Mouse (Mus musculus) kidney, adult 9 months (tissue): ENCODE results near the gene P2rx2.
A peak's percentile ranks its signal among the peaks of the same experiment; 100 is the strongest.

Experiments
- DNase-seq: peaks from one replicate; pipeline ENCODE4 v3.0.0; 2022

Gene P2rx2

DNA sequence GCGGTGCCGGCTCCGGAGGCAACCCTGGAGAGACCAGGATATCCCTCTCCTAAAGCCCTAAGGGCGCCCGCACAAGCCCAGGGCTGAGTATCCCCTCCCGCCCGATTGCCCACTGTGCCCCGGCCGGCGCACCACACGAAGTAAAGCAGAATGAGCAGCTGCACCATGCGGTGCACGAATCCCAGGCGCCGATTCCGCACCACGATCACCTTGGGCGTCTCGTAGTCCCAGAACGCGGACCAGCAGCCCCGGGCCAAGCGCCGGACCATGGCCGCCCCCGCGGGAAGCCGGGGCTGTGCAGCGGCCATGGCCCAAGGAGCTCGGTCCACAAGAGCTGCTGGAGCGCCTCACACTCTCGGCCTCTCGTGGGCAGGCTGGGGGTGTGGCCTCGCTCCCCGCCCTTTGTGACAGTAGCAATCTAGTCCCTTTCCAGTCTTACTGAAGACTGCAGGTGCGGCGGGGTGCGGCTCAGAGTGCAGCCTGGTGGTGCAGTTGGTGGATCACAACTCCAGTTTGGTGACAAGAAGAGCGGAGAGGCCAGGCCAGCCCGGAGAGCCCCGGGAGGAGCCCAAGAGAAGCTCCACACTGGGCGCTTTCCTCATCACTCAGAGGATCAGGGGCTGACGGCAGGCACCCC is at the start of gene P2rx2:
TSS of gene P2rx2 (minus strand) at position 565 of the 637 bp plus-strand sequence.
- peak; percentile 56 for DNase-seq

DNA sequence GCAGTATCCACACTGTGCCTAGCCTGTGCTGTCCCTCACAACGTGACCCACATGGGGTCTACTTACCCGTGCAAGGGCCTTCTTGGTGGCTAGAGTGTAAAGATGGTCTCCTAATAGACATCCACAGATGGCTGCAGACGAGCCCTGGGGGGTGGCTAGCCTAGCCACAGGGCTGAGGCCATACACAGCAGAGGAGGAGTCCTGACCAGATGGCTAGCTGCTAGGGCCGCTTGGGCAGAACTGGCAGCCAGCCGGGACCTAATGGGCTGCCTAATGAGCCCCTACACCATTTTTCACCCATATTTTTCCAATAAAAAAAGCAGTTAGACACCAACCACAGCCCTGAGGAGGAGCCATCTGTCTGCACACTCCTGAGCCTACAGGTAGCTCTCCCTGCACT is 49.7 kb upstream of the P2rx2 start:
- no peak for DNase-seq

DNA sequence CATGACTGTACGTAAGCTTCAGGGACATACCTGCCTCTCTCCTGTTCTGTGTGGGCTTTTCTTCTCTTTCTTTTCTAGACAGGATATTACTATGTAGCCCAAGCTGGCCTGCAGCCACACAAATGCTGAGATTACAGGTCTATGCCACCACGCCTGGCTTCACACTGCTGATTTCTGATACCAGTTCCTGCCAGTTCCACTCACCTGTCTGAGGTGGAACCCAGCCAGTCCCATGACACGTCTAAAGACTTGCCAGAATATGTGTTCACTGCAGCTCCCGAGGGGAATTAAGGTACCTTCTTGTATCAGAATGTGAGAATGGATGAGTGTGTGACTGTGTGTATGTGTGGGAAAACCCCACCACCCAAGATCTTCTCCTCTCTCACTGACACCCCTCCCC is 47.6 kb upstream of the P2rx2 start:
- peak; percentile 63 for DNase-seq

DNA sequence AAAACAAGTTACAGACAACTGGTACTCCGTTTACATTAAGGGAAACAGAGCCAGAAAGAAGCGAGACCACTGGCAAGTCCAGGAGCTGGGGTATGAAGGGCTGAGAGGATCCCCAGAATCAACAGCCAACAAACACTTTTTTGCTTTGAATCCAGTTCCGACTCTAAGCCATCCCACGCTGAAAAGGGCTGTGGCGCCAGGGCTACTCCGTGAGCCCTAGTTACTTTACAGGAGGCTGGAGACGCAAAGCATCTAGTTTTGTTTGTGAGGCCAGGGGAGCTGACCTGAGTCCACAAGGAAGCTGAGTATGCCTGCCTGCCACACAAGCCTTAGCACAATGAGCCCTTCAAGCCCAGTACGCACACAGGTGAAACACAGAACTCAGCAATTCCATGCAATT is 44.3 kb upstream of the P2rx2 start:
- no peak for DNase-seq

GRCm38 (mm10) chr5:110386371-110387330 is 43.6 kb upstream of the P2rx2 start:
- peak; percentile 67 for DNase-seq

DNA sequence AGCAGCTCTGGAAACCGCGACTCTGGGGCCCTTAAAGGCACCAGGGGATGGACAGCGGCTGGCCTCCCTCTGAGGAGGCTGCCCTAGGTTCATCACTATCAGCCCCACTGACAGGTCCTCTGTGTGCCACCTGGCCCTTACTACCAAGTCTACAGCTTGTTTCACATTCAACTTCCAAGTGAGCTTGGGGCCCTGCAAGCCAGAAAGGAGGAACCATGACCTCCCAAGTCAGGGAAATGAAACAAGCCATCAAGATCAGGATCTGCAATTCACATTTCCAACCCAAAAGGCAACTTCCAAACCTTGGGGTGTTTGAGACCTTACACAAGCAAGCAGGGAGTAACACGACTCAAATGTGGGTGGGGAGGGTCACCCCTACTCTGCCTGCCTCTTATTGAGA is 42.3 kb upstream of the P2rx2 start:
- DNase-seq, result no peak

GRCm38 (mm10) chr5:110384491-110384890 is 41.5 kb upstream of the P2rx2 start:
- DNase-seq, result no peak

DNA sequence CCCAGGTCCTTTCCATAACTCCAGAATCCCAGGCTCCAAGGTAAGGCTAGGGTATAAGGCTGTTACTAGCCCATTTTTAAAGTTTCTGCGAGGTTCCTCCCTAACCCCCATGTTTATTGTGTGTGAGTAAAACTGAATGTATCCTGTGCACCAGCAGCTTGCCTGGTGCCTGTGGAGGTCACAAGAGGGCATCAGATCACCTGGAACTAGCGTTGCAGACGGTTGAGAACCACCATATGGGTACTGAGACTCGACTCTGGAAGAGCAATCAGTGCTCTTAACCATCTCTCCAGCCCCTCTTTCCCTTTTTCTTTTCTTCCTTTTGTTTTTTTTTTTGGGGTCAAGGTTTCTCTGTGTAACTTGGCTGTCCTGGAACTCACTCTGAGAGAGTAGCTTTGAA is 36.8 kb upstream of the P2rx2 start:
- no peak for DNase-seq

GRCm38 (mm10) chr5:110379086-110379485 is 36.1 kb upstream of the P2rx2 start:
- DNase-seq, result no peak

- DNase-seq, result no peak
These were observed 35.2 kb upstream of the P2rx2 start for GRCm38 (mm10) chr5:110378181-110378583.

- peak; percentile 78 for DNase-seq
These were observed 33.9 kb upstream of the P2rx2 start for GRCm38 (mm10) chr5:110376802-110377433.

- no peak for DNase-seq
These were observed 21.0 kb upstream of the P2rx2 start for GRCm38 (mm10) chr5:110363822-110364545.

DNA sequence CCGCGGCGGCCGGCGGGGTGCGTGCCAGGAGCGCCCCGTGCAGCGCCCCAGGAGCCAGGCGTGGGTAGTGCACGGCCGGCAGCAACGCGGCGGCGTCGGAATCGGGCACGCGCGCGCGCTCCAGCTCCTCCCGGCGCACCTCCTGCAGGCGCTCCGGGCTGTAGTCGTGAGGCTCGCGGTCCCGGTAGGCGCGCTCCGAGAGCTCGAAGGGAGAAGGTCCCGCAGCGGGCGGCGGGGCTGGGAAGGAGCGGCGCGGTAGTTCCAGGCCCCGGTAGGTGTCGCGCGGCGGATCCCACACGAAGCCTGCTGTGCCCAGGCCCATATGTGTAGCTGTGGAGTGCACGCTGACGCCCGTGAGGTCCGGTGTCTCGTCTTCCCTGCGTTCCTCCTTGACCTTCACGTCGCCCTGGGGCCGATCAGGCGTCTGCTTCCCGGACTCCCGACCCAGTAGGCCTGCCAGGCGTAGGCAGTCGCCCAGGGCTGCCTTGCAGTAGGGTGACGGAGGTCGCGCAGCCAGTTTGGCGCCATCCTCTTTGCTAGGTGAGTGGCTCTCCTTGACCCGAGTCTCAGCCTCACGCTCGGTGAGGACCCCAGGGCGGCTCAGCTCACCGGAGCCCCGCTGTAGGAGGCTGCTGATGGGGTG is 20.3 kb upstream of the P2rx2 start:
- peak; percentile 55 for DNase-seq

- no peak for DNase-seq
These were observed 19.8 kb upstream of the P2rx2 start for GRCm38 (mm10) chr5:110362813-110363178.

- DNase-seq, result no peak
These were observed 18.5 kb upstream of the P2rx2 start for GRCm38 (mm10) chr5:110361465-110361864.

- peak; percentile 88 for DNase-seq
These were observed 14.6 kb upstream of the P2rx2 start for GRCm38 (mm10) chr5:110357531-110358179.

DNA sequence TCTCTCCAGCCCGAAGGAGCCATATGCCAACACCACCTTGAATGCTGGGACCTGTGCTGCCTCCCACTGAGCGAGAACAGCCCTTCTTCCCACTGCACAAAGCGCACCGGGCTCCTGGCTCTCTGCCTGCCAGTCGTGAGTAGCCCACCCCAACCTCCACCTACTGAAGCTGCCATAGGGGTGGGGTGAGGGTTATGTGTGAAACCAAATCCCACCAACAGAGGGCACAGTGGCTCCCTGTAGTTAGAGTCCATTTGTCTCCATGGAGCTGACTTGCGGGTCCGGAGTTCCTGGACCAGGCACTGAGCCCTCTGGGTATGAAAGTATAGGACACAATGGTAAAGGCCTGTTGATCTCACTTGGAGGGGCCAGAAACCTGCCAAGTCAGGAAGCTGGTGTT is 11.7 kb upstream of the P2rx2 start:
- peak; percentile 58 for DNase-seq

DNA sequence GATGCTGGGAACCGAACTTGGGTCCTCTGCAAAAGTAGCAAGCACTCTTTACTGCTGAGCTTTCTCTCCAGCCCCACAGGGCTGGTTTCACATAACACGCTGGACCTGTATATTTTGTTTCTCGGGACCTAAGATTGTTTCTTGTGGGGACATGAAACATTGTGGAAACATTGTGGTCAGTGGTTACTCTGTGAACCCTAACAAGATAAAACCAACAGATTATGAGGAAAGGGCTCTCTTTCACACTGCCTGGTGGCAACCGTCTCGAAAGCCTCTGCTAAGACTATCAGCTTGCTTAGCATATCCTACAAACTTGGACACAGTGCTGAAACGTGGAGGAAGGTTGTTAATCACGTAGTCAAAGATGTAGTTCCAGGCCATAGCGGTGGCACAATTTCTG is 4.0 kb upstream of the P2rx2 start:
- DNase-seq, result no peak

DNA sequence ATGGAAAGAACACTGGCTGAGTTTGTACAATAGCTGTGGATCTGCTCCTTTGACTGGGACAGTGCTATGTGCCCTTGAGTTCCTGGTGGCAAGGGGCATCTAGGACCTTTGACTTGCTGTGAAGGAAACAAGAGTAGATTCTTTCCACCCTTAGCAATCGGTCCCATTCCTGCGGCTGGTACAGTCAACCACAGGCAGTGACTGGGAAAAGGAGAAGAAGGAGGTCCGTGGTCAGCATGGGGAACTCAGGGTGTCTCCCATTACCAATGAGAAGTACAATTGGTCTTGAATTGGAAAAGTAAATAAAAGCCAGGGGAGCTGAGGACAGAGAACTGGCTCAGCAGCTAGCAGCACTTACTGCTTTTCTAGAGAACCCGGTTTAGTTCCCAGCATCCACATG is 2.5 kb upstream of the P2rx2 start:
- no peak for DNase-seq

DNA sequence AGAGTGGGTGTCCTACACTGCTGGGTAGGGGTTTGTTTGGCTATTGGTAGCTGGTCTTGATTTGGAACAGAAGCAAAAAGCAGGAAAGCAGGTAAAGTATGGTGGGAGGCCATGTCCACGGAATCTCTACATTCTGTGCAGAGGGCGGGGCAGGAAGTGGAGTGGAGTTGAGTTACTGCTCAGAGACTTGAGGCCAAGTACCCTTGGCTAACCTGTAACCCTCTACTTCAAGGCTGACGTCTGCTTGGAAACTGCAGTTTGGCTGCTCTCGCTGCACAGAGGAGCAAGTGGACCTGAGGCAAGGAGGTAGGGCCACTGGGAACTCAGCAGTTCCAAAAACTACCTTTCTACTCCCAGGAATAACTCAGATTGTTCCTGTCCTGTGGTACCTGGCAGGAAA is 1.5 kb upstream of the P2rx2 start, which contains the start of gene Lrcol1:
TSS of gene Lrcol1 (plus strand) at position 207 of the 400 bp plus-strand sequence.
- no peak for DNase-seq

DNA sequence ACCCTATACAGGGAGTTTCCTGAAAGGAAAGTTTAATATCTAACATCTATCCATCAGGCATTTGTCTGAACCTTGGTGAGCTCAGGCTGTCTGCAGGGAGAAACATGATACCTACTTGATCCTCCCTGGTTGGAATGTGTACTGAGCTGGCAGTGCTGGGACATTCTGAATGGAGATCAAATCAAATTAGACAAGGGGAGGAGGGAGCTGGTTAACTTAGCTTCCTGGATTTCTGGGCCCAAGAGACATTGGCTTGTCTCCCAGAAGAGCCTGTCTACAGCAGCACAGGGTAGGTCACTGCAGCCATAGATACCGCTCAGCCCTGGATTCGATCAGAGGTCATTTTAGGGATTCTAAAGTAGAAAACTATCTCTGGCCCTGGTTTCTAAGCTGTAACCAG is 4.2 kb downstream of the P2rx2 start:
- DNase-seq, result peak; percentile 22

DNA sequence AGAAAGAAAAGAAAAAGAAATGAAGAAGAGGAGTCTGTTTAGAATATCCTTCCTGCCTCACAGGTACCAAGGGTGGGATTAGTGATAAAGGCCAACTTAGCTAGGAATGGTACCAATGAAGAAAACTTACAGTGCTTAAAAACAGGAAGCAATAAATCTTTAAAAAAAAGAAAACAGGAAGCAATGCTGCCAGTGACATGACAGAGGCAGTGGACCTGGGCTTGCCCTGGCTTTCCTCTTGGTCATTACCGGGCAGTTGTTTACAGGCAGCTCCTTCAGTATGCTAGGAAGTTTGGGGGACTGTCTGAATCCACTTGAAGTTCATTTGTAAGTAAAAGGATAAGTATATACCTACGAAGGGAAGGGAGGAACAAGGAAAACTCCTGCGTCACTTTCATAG is 12.5 kb downstream of the P2rx2 start:
- peak; percentile 53 for DNase-seq
